Mouse (Mus musculus): ENCODE data around the gene Bfsp1. TPM values are rescaled to one million over a fixed set of nuclear protein-coding genes. Genes with fewer than 3 reads are reported as not detected.

Bfsp1 gene
- total and polyA plus RNA-seq, 3 experiments: 2.7 to 3.4 TPM; not detected in 1

DNA sequence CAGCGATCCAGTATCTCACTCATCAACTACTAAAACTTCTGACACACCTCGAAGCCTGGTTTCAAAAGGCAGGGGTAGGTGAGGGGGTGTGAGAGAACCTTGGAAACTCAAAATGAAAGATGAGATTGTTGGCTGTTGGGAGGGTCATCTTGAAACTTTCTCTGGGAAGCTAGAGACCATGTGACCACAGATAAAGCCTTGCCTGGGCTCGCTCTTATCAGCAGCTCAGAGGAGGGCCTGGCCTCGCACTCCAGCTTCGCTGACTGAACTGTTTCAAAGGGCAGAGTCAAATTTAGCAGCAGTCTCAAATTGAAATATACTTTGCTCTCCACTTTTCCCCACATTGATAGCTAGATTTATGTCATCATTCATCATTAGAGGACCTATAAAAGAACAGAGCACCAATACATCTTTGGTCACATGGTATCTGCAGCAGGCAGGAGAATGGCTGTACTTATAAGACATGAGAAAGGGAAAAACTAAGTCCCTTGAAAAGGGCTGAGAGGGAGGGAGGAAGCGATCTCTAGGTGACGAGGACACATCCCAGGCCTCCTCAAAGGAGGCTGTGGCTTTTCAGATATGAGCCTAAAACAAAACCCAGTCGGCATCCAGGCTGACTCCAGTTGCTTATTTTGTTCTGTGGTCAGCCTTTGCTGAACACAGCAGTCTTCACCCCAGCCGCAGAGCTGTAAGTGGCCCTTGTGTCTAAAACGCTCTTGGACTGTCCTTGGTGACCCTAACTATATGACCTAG is 8.1 kb upstream of the Bfsp1 start (continued):
- no peak for TF ChIP-seq GABPA (IDR thresholded peaks at IDR 0.05; ENCODE audit: low read depth, low read length)
- TF ChIP-seq EP300 (IDR thresholded peaks at IDR 0.05; ENCODE audit: low read depth in 1 of 2, low read length in 2 of 2): peak; percentile 31 to 67; a peak in 2 of 4 replicates
- TF ChIP-seq ETS1 (IDR thresholded peaks at IDR 0.05; ENCODE audit: low read depth, low read length): peak; percentile 80

GRCm38 (mm10) chr2:143867326-143867725 is 4.4 kb upstream of the Bfsp1 start:
- no peak overlapping the region for H3K27ac ChIP-seq (ENCODE audit: control insufficient read depth, low read depth, low read length)
- no peaks in the 10 kb centered on the region for H3K9me3 ChIP-seq (replicated peaks; ENCODE audit: insufficient read depth, low read length)
- H3K4me3 ChIP-seq (ENCODE audit: control insufficient read depth in 1 of 2, insufficient read depth in 1 of 2, low read depth in 2 of 2, low read length in 2 of 2): no peak overlapping the region
- peak; percentile 72 for DNase-seq (ENCODE audit: low read depth, low spot score)
- no peaks in the 10 kb centered on the region for H3K79me2 ChIP-seq (ENCODE audit: control insufficient read depth, insufficient read depth, low read length, poor library complexity)
- H3K9ac ChIP-seq (ENCODE audit: control insufficient read depth, low read depth, low read length, poor library complexity, severe bottlenecking): no peak overlapping the region
- H3K4me1 ChIP-seq (ENCODE audit: control insufficient read depth in 1 of 2, insufficient read depth in 2 of 2, low read length in 2 of 2): peaks cover 8 to 17% of the 10 kb centered on the region in 2 experiments
- peaks cover 0 to 12% of the 10 kb centered on the region in 2 experiments; a peak in 2 of 4 replicates for H3K36me3 ChIP-seq (ENCODE audit: control insufficient read depth in 1 of 2, insufficient read depth in 2 of 2, low read length in 2 of 2)
- no peaks in the 10 kb centered on the region for H3K27me3 ChIP-seq (ENCODE audit: control insufficient read depth in 1 of 2, insufficient read depth in 2 of 2, low read length in 2 of 2)
- TF ChIP-seq MAX (IDR thresholded peaks at IDR 0.05; ENCODE audit: low read length) (no peak), NRF1 (IDR thresholded peaks at IDR 0.05; ENCODE audit: insufficient read depth, low read depth, low read length, poor library complexity, severe bottlenecking) (no peak), MYC (IDR thresholded peaks at IDR 0.05; ENCODE audit: low read depth, low read length) (no peak), MEF2A (IDR thresholded peaks at IDR 0.05; ENCODE audit: extremely low read depth, insufficient replicate concordance, low read depth, low read length, poor library complexity, severe bottlenecking) (no peak), MAFK (IDR thresholded peaks at IDR 0.05; ENCODE audit: borderline replicate concordance, low read depth, low read length) (no peak), KAT2A (conservative IDR thresholded peaks at IDR 0.05; ENCODE audit: low read depth, low read length) (no peak), POLR2AphosphoS5 (IDR thresholded peaks at IDR 0.05; ENCODE audit: borderline replicate concordance, low read depth, low read length) (no peak), SIN3A (IDR thresholded peaks at IDR 0.05; ENCODE audit: low read length) (no peak), SMC3 (IDR thresholded peaks at IDR 0.05; ENCODE audit: low read depth, low read length) (peak; percentile 95), ZMIZ1 (IDR thresholded peaks at IDR 0.05; ENCODE audit: low read depth, low read length) (no peak), NELFE (IDR thresholded peaks at IDR 0.05; ENCODE audit: low read depth, low read length) (no peak), CTCF (IDR thresholded peaks at IDR 0.05 in 2 of 3, conservative IDR thresholded peaks at IDR 0.05 in 1 of 3; ENCODE audit: control insufficient read depth in 1 of 3, insufficient read depth in 1 of 3, low read depth in 2 of 3, low read length in 3 of 3, poor library complexity in 1 of 3, severe bottlenecking in 1 of 3) (peak; percentile 81 to 94 (median 89)), ZNF384 (IDR thresholded peaks at IDR 0.05; ENCODE audit: low read depth, low read length) (no peak), BHLHE40 (IDR thresholded peaks at IDR 0.05; ENCODE audit: borderline replicate concordance, low read depth, low read length) (no peak), GATA1 (IDR thresholded peaks at IDR 0.05; ENCODE audit: low read depth, low read length) (no peak), RCOR1 (IDR thresholded peaks at IDR 0.05; ENCODE audit: low read depth, low read length) (no peak), E2F4 (IDR thresholded peaks at IDR 0.05; ENCODE audit: borderline replicate concordance, low read depth, low read length) (no peak), UBTF (IDR thresholded peaks at IDR 0.05; ENCODE audit: borderline replicate concordance, insufficient read depth, low read depth, low read length) (no peak), HCFC1 (IDR thresholded peaks at IDR 0.05; ENCODE audit: low read depth, low read length) (no peak), TCF12 (IDR thresholded peaks at IDR 0.05; ENCODE audit: low read depth, low read length) (no peak), ELF1 (IDR thresholded peaks at IDR 0.05; ENCODE audit: low read depth, low read length) (no peak), TAL1 (IDR thresholded peaks at IDR 0.05; ENCODE audit: low read length) (no peak), TBP (IDR thresholded peaks at IDR 0.05; ENCODE audit: low read depth, low read length) (no peak), JUND (IDR thresholded peaks at IDR 0.05; ENCODE audit: low read depth, low read length) (no peak), RAD21 (IDR thresholded peaks at IDR 0.05; ENCODE audit: low read depth, low read length) (peak; percentile 85), USF1 (IDR thresholded peaks at IDR 0.05; ENCODE audit: low read depth, low read length) (no peak), GABPA (IDR thresholded peaks at IDR 0.05; ENCODE audit: low read depth, low read length) (no peak), ZC3H11A (IDR thresholded peaks at IDR 0.05; ENCODE audit: low read depth, low read length) (peak; percentile 73), USF2 (IDR thresholded peaks at IDR 0.05; ENCODE audit: borderline replicate concordance in 1 of 2, insufficient read depth in 1 of 2, low read depth in 1 of 2, low read length in 2 of 2) (no peak), POLR2A (IDR thresholded peaks at IDR 0.05; ENCODE audit: control insufficient read depth in 1 of 2, insufficient read depth in 1 of 2, low read depth in 1 of 2, low read length in 2 of 2, poor library complexity in 1 of 2) (no peak), ETS1 (IDR thresholded peaks at IDR 0.05; ENCODE audit: low read depth, low read length) (no peak), MYB (IDR thresholded peaks at IDR 0.05; ENCODE audit: low read depth, low read length) (no peak)
